Mouse (Mus musculus) hindbrain, embryonic 15.5 days (tissue): Measurements from ENCODE around the gene Rala. TPM values are rescaled to one million over a fixed set of nuclear protein-coding genes. Genes with fewer than 3 reads are reported as not detected.
A peak's percentile ranks its signal among the peaks of the same experiment; 100 is the strongest.

Source experiments
- ATAC-seq: fragments of 200-750 bp; cut with Nextera tagmentation; 2 replicates; pipeline ENCODE4 v1.8.0; 2017; ENCODE audit warnings: low read depth, moderate number of reproducible peaks, moderate TSS enrichment; ENCODE audit not compliant: low FRiP score
- H3K27ac ChIP-seq: fragments of 300-500 bp; sonication (generic); replicated peaks from 2 replicates; pipeline ENCODE4 v1.5.1; 2015; ENCODE audit warnings: mild to moderate bottlenecking, inconsistent platforms
- H3K27me3 ChIP-seq: fragments of 300-500 bp; sonication (generic); 2 replicates; pipeline ENCODE4 v1.6.1; 2015; ENCODE audit warnings: control low read depth, inconsistent platforms
- H3K36me3 ChIP-seq: fragments of 300-500 bp; sonication (generic); 2 replicates; pipeline ENCODE4 v1.6.1; 2015; ENCODE audit warnings: control low read depth, inconsistent platforms
- H3K4me1 ChIP-seq: fragments of 300-500 bp; sonication (generic); replicated peaks from 2 replicates; pipeline ENCODE4 v1.6.1; 2015; ENCODE audit warnings: control low read depth, inconsistent platforms
- H3K4me2 ChIP-seq: fragments of 300-500 bp; sonication (generic); 2 replicates; pipeline ENCODE4 v1.6.1; 2015; ENCODE audit warnings: moderate library complexity, mild to moderate bottlenecking, inconsistent platforms
- H3K4me3 ChIP-seq: fragments of 300-500 bp; sonication (generic); 2 replicates; pipeline ENCODE4 v1.5.1; 2015; ENCODE audit warnings: mild to moderate bottlenecking, inconsistent platforms
- H3K9ac ChIP-seq: fragments of 300-500 bp; sonication (generic); 2 replicates; pipeline ENCODE4 v1.6.1; 2015; ENCODE audit warnings: inconsistent platforms
- H3K9me3 ChIP-seq: fragments of 300-500 bp; sonication (generic); 2 replicates; pipeline ENCODE4 v1.6.1; 2016; ENCODE audit warnings: control low read depth, inconsistent platforms
- WGBS: fragments of 180-500 bp; shearing (Covaris S2); methylation state at CpG from one replicate; pipeline ENCODE4 v1.1.7; 2015; 5-methylcytosine and 5-hydroxymethylcytosine counted together
- polyA plus RNA-seq: library from polyadenylated mRNA; unstranded; fragments of >200 nt; fragmentation: Nextera tagmentation; extraction: Ambion mirVana; gene quantifications from 2 replicates; pipeline ENCODE4 v1.2.1, GENCODE M21; 2015

The Rala gene
- polyA plus RNA-seq, result 220 and 232 TPM in 2 replicates

- H3K9ac ChIP-seq, result peak within 1 kb of the TSS; percentile 98
- H3K4me3 ChIP-seq, result peak within 1 kb of the TSS; percentile 98
- H3K9me3 ChIP-seq, result no peaks in the 10 kb centered on the region
- peak within 1 kb of the TSS; percentile 97 for H3K27ac ChIP-seq
- H3K27me3 ChIP-seq, result no peaks in the 10 kb centered on the region
- H3K4me1 ChIP-seq, result peaks cover 25% of the 10 kb centered on the region
- WGBS, result 9% methylated on average over 64 of the region's 69 CpGs
- ATAC-seq, result peak; percentile 100
- H3K36me3 ChIP-seq, result no peaks in the 10 kb centered on the region
- peak within 1 kb of the TSS; percentile 68 for H3K4me2 ChIP-seq
Measured at GRCm38 (mm10) chr13:17944078-17944917, at the start of gene Rala. Gene Rala (minus strand): TSS chr13:17944239.

GRCm38 (mm10) chr13:17993515-17993847, 49.4 kb upstream of the Rala start:
- no peaks in the 10 kb centered on the region for H3K9me3 ChIP-seq
- ATAC-seq, result peak; percentile 52
- H3K4me1 ChIP-seq, result peaks cover 9% of the 10 kb centered on the region
- WGBS, result 34% methylated on average over 7 of the region's 7 CpGs
- peak overlapping the region; percentile 87 for H3K9ac ChIP-seq
- no peaks in the 10 kb centered on the region for H3K27me3 ChIP-seq
- no peaks in the 10 kb centered on the region for H3K36me3 ChIP-seq
- peak overlapping the region; percentile 86 for H3K27ac ChIP-seq
- peak overlapping the region; percentile 90 for H3K4me3 ChIP-seq
- H3K4me2 ChIP-seq, result peak overlapping the region; percentile 86

- WGBS, result under 1% methylated on average over 54 of the region's 54 CpGs
- Histone ChIP-seq H3K9me3 (no peaks in the 10 kb centered on the region), H3K27ac (peak within 1 kb of the TSS; percentile 86), H3K9ac (peak within 1 kb of the TSS; percentile 87), H3K27me3 (no peaks in the 10 kb centered on the region), H3K4me2 (peak within 1 kb of the TSS; percentile 86), H3K4me3 (peak within 1 kb of the TSS; percentile 90), H3K36me3 (no peaks in the 10 kb centered on the region), H3K4me1 (peaks cover 9% of the 10 kb centered on the region)
- ATAC-seq, result peak; percentile 99
Measured at GRCm38 (mm10) chr13:17992697-17993514, 48.9 kb upstream of the Rala start, which contains the start of gene Yae1d1. Gene Yae1d1 (minus strand): TSS chr13:17993349.

DNA sequence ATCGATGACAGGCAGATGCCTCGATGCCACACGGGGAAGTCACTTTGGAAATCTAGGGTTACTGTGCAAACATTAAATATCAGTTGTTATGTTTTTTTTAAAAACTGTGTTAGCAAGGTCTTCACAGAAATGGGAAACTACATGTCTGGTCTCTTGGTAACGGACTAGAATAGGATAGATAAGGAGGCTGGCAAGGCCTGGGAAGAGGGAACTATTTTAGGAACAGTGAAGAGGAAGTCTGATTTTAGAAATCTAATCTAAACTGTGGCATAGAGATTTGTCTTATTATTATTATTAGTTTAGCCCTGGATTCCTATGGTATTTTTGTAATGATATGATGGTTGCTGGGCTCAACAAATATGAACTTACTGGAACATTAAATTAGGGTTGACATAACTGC, 48.0 kb upstream of the Rala start:
- Histone ChIP-seq H3K36me3 (peaks cover 4% of the 10 kb centered on the region), H3K4me3 (peak overlapping the region; percentile 90), H3K9me3 (no peaks in the 10 kb centered on the region), H3K27ac (no peak overlapping the region), H3K27me3 (no peaks in the 10 kb centered on the region), H3K4me2 (peak overlapping the region; percentile 86), H3K4me1 (peaks cover 9% of the 10 kb centered on the region), H3K9ac (0 out of 2 replicates have a peak overlapping the region, but pooled peaks have one; percentile 3)
- WGBS, result 80% methylated on average over 4 of the region's 4 CpGs
- no peak for ATAC-seq

- H3K9ac ChIP-seq, result no peak overlapping the region
- ATAC-seq, result no peak
- no peak overlapping the region for H3K4me3 ChIP-seq
- H3K27me3 ChIP-seq, result no peaks in the 10 kb centered on the region
- no peak overlapping the region for H3K27ac ChIP-seq
- no peak overlapping the region for H3K4me2 ChIP-seq
- peaks cover 30% of the 10 kb centered on the region for H3K36me3 ChIP-seq
- WGBS, result 47% methylated on average over 4 of the region's 4 CpGs
- no peaks in the 10 kb centered on the region for H3K4me1 ChIP-seq
- no peaks in the 10 kb centered on the region for H3K9me3 ChIP-seq
Measured at GRCm38 (mm10) chr13:17983194-17983593, 39.2 kb upstream of the Rala start.

GRCm38 (mm10) chr13:17982634-17983033, 38.6 kb upstream of the Rala start:
- H3K4me3 ChIP-seq, result no peak overlapping the region
- 81% methylated on average over 5 of the region's 5 CpGs for WGBS
- H3K9ac ChIP-seq, result no peak overlapping the region
- peaks cover 30% of the 10 kb centered on the region for H3K36me3 ChIP-seq
- no peaks in the 10 kb centered on the region for H3K4me1 ChIP-seq
- H3K9me3 ChIP-seq, result no peaks in the 10 kb centered on the region
- no peak overlapping the region for H3K4me2 ChIP-seq
- no peaks in the 10 kb centered on the region for H3K27me3 ChIP-seq
- no peak overlapping the region for H3K27ac ChIP-seq
- no peak for ATAC-seq

- 83% methylated on average over 8 of the region's 8 CpGs for WGBS
- no peak overlapping the region for H3K9ac ChIP-seq
- no peaks in the 10 kb centered on the region for H3K9me3 ChIP-seq
- ATAC-seq, result no peak
- H3K36me3 ChIP-seq, result no peaks in the 10 kb centered on the region
- H3K27me3 ChIP-seq, result no peaks in the 10 kb centered on the region
- H3K4me3 ChIP-seq, result no peak overlapping the region
- H3K4me2 ChIP-seq, result no peak overlapping the region
- no peak overlapping the region for H3K27ac ChIP-seq
- H3K4me1 ChIP-seq, result no peaks in the 10 kb centered on the region
Measured at GRCm38 (mm10) chr13:17976854-17977739, 33.1 kb upstream of the Rala start.

DNA sequence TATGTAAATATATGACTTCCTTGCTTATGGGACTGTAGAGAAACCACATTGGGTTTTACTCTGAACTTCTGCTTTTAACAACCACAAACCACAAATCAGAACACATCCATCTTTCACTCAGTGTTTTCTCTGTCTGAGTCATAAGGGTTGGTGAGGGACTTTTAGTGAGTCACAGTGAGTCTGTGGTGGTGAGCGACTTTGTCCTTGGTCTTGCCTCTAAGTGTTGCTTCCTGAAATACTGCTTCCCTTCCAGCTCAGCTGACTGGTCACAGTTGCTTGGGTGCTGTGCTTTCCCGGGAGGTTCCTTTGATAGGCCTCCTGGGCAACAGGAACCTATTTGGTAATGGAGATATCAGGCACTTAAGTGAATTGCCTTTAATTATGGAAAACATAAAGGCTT, 31.9 kb upstream of the Rala start:
- Histone ChIP-seq H3K4me3 (no peak overlapping the region), H3K27ac (no peak overlapping the region), H3K4me1 (no peaks in the 10 kb centered on the region), H3K27me3 (no peaks in the 10 kb centered on the region), H3K9ac (no peak overlapping the region), H3K36me3 (no peaks in the 10 kb centered on the region), H3K4me2 (no peak overlapping the region), H3K9me3 (no peaks in the 10 kb centered on the region)
- 71% methylated on average over 2 of the region's 2 CpGs for WGBS
- no peak for ATAC-seq

DNA sequence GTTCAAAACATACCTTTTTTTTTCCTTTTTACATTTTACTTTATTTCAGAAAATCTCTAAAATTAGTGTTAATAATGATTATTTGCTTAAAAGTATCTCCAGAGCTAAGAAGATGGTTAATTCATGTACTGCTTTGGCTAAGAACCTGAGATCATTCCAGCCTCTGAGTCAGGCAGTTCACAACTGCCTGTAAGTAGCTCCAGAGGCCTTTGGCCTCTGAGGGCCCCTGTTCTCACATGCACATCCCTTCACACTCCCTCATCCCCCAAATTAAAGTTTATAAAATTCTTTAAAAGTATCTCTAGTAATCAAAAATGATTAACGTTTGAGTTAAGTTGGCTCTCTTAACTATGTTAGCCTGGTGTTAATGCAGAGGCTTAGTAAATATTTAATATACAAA, 31.4 kb upstream of the Rala start:
- Histone ChIP-seq H3K9me3 (no peaks in the 10 kb centered on the region), H3K4me3 (no peak overlapping the region), H3K4me1 (no peaks in the 10 kb centered on the region), H3K9ac (no peak overlapping the region), H3K4me2 (no peak overlapping the region), H3K27me3 (no peaks in the 10 kb centered on the region), H3K36me3 (no peaks in the 10 kb centered on the region), H3K27ac (no peak overlapping the region)
- no peak for ATAC-seq
- WGBS, result 95% methylated on average over 1 of the region's 1 CpGs

DNA sequence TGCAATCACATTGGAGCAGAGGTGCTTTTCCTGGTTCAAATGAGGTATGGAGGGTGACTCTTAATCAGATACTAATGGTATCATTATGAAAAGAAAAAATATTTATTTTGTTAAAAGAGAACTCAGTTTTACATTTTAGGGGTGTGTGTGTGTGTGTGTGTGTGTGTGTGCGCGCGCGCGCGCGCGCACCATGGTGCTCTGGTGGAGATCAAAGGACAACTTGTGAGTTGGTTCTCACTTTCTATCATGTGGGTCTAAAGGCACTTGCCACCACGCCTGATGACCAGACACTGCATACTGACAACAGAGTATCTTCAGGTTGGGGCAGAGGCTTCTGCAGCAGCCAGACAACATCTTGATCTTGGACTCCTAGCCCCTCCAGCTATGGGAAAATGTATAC, 30.7 kb upstream of the Rala start:
- Histone ChIP-seq H3K27me3 (no peaks in the 10 kb centered on the region), H3K36me3 (no peaks in the 10 kb centered on the region), H3K9ac (no peak overlapping the region), H3K9me3 (no peaks in the 10 kb centered on the region), H3K4me2 (no peak overlapping the region), H3K27ac (no peak overlapping the region), H3K4me3 (no peak overlapping the region), H3K4me1 (no peaks in the 10 kb centered on the region)
- ATAC-seq, result no peak
- 92% methylated on average over 9 of the region's 9 CpGs for WGBS

DNA sequence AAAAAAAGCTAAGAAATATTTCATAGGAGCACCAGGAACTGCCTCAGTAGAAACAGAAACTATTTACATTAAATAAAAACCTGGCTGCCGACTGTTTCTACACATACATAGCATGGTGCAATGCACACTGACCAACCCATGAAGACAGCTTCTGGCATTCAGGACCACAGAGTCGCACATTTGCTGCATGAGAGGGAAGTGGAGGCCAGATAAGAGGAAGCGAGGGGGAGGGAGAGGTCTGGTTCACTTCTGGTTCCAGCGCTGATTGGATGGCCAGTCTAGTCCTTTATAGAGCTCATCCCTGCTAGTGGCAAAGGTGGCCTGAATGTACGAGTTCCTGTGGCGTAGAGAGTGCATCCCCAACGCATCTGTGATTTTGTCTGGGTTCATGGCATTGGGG, 16.6 kb upstream of the Rala start:
- Histone ChIP-seq H3K4me3 (no peak overlapping the region), H3K9me3 (no peaks in the 10 kb centered on the region), H3K27ac (no peak overlapping the region), H3K4me1 (no peaks in the 10 kb centered on the region), H3K4me2 (no peak overlapping the region), H3K27me3 (no peaks in the 10 kb centered on the region), H3K36me3 (no peaks in the 10 kb centered on the region), H3K9ac (no peak overlapping the region)
- WGBS, result 86% methylated on average over 7 of the region's 7 CpGs
- ATAC-seq, result no peak
